Mouse (Mus musculus): ENCODE results near the gene Lhx5. TPM values are rescaled to one million over a fixed set of nuclear protein-coding genes. Genes with fewer than 3 reads are reported as not detected.

Gene Lhx5
- not detected for polyA plus RNA-seq (2017; shearing (Covaris generic))

DNA sequence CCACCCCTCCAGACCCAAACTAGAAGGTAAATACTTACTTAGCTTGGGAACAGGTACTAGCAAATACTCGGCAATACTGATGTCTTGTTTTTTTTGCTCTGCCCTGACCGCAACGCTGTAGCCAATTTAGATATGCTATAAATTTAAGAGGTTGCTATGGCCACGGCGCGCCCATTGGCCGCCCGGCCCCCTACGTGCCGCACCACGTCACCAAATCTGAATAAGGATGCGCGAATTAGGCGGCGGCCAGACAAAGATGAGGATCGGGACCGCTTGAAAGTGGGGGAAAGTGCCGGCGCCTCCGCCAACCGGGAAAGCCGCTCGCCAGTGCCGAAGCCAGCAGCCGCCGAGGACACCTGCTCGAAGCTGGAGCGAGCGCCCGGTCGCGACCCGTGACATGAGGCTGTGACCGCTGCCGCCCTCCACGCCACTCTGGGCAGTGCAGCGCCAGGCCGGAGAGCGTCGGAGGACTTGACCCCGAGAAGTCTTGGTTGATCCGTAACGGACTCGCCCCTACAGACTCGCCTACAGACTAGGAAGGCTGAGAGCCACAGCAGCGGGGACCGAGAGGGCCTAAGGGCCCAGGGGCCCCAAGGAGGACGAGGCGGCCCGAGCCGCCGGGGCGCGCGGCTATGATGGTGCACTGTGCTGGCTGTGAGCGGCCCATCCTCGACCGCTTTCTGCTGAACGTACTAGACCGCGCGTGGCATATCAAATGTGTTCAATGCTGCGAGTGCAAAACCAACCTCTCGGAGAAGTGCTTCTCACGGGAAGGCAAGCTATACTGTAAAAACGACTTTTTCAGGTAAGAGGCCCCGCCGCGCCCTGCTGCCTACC, at the start of gene Lhx5:
Gene Lhx5 (plus strand): TSS at position 51 of the 837 bp plus-strand sequence.

DNA sequence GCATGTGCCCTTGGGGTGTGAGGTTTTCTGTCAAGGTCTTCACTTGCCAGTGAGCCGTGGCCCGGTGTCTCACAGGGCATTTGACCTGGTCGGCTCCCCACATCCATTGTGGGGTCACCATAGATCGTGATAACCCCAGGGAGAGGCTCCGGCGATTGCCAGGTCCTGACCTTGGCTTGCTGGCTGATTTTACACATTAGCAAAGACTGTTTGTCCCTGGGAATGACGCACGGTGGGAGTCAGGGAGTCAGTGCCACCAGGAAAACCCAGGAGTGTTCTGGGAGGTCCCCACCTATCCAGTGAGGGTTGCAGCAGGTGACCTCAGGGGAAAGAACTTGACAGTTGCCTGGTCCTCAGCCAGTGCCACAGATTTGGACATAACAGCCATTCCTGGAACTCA, 41.3 kb downstream of the Lhx5 start, which contains the start of gene Sdsl:
Gene Sdsl (minus strand): TSS at position 41 of the 400 bp plus-strand sequence.

DNA sequence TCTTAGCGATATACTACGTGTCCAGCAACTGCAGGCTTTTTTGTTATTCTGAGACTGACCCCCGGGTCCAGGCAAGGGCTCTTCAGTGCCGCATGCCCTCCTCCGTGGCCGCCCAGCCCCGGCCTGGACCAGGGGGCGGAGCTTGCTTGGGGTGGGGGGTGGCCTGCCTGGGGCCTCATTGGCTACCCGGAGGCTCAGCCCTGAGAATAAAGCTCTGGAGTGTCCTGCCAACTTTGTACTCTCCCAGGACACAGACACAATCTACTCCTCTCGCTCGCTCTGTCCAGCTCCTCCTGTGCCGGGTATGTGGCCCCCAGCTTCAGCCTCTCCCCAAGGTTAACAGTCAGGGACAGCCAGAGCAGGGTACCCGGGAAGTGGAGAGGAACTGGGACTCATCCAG, 44.8 kb downstream of the Lhx5 start, which contains the start of gene Sds:
Gene Sds (plus strand): TSS at position 231 of the 400 bp plus-strand sequence.

Other genes starting within 250 kb of the Lhx5 start
- 0.22 TPM for gene Sdsl, start 41.1 kb downstream of the Lhx5 start, polyA plus RNA-seq (2017; shearing (Covaris generic))
- not detected for gene Sds, start 44.8 kb downstream of the Lhx5 start, polyA plus RNA-seq (2017; shearing (Covaris generic))
- gene Plbd2, start 71.9 kb downstream of the Lhx5 start, polyA plus RNA-seq (2017; shearing (Covaris generic)), result 3.7 TPM
- 18.6 TPM for gene Slc8b1, start 79.5 kb downstream of the Lhx5 start, polyA plus RNA-seq (2017; shearing (Covaris generic))
- 23.2 TPM for gene Tpcn1, start 157.0 kb downstream of the Lhx5 start, polyA plus RNA-seq (2017; shearing (Covaris generic))
- 1.2 TPM for gene Iqcd, start 157.3 kb downstream of the Lhx5 start, polyA plus RNA-seq (2017; shearing (Covaris generic))
- gene Rita1, start 180.9 kb downstream of the Lhx5 start, polyA plus RNA-seq (2017; shearing (Covaris generic)), result 6.3 TPM
- gene Ddx54, start 181.0 kb downstream of the Lhx5 start, polyA plus RNA-seq (2017; shearing (Covaris generic)), result 89.7 TPM
- not detected for gene Cfap73, start 202.5 kb downstream of the Lhx5 start, polyA plus RNA-seq (2017; shearing (Covaris generic))
- gene Rasal1, start 217.1 kb downstream of the Lhx5 start, polyA plus RNA-seq (2017; shearing (Covaris generic)), result 16.3 TPM

All from CD4-positive, CD25-positive, alpha-beta regulatory T cell, adult 9 weeks (primary cell).